Mouse (Mus musculus): ENCODE results near the gene Aven. TPM values are rescaled to one million over a fixed set of nuclear protein-coding genes. Genes with fewer than 3 reads are reported as not detected.
"Not testable (repeated sequence)": the region's sequence is repeated elsewhere in the genome, so short reads cannot be mapped to it uniquely, and the experiment has no call there.

Gene Aven
- total RNA-seq (2021): 10 to 100 TPM; 13.7 to 14.4 TPM
- long read RNA-seq, experiment 1, full-length matches to known transcripts: 16 of 16 reads
- long read RNA-seq, experiment 1, partial matches to known transcripts: 0 of 16 reads
- long read RNA-seq, experiment 1, other reads (novel, unspliced or antisense): 0 of 16 reads
- long read RNA-seq, experiment 2, full-length matches to known transcripts: 16 of 18 reads
- long read RNA-seq, experiment 2, partial matches to known transcripts: 2 of 18 reads
- long read RNA-seq, experiment 2, other reads (novel, unspliced or antisense): 0 of 18 reads

GRCm38 (mm10) chr2:112492856-112493538, at the start of gene Aven:
Gene Aven, plus strand, starts transcription at chr2:112492964.
- DNase-seq (ENCODE audit: low spot score in 2 of 2): peak; percentile 75 to 85

- DNase-seq (ENCODE audit: low spot score in 2 of 2): no peak
These were observed 49.3 kb upstream of the Aven start for GRCm38 (mm10) chr2:112443491-112443890.

- DNase-seq (ENCODE audit: low spot score in 2 of 2): no peak
These were observed 47.3 kb upstream of the Aven start for GRCm38 (mm10) chr2:112445511-112445910.

- not testable (repeated sequence) for DNase-seq (ENCODE audit: low spot score in 2 of 2)
These were observed 44.7 kb upstream of the Aven start for GRCm38 (mm10) chr2:112448046-112448445.

- no peak for DNase-seq (ENCODE audit: low spot score in 2 of 2)
These were observed 44.2 kb upstream of the Aven start for GRCm38 (mm10) chr2:112448510-112449059.

GRCm38 (mm10) chr2:112449597-112450296, 43.0 kb upstream of the Aven start:
- DNase-seq (ENCODE audit: low spot score in 2 of 2): no peak

GRCm38 (mm10) chr2:112452513-112452912, 40.3 kb upstream of the Aven start:
- DNase-seq (ENCODE audit: low spot score in 2 of 2): not testable (repeated sequence)

GRCm38 (mm10) chr2:112454125-112454861, 38.5 kb upstream of the Aven start:
- no peak for DNase-seq (ENCODE audit: low spot score in 2 of 2)

- peak; percentile 98 to 99 for DNase-seq (ENCODE audit: low spot score in 2 of 2)
These were observed 37.8 kb upstream of the Aven start, which contains the start of gene Emc7 for GRCm38 (mm10) chr2:112454862-112455564. Gene Emc7, plus strand, starts transcription at chr2:112454997.

- no peak for DNase-seq (ENCODE audit: low spot score in 2 of 2)
These were observed 32.2 kb upstream of the Aven start for GRCm38 (mm10) chr2:112460557-112460956.

GRCm38 (mm10) chr2:112469542-112469941, 23.2 kb upstream of the Aven start:
- DNase-seq (ENCODE audit: low spot score in 2 of 2): no peak

- DNase-seq (ENCODE audit: low spot score in 2 of 2): no peak
These were observed 21.8 kb upstream of the Aven start for GRCm38 (mm10) chr2:112470961-112471381.

GRCm38 (mm10) chr2:112472076-112472475, 20.7 kb upstream of the Aven start:
- DNase-seq (ENCODE audit: low spot score in 2 of 2): no peak

GRCm38 (mm10) chr2:112474997-112475724, 17.6 kb upstream of the Aven start:
- no peak for DNase-seq (ENCODE audit: low spot score in 2 of 2)

- no peak for DNase-seq (ENCODE audit: low spot score in 2 of 2)
These were observed 16.2 kb upstream of the Aven start for GRCm38 (mm10) chr2:112476554-112476953.

- no peak for DNase-seq (ENCODE audit: low spot score in 2 of 2)
These were observed 12.1 kb upstream of the Aven start, which contains the start of gene Chrm5 for GRCm38 (mm10) chr2:112480669-112481068. Gene Chrm5, minus strand, starts transcription at chr2:112480769.

GRCm38 (mm10) chr2:112481564-112481963, 11.2 kb upstream of the Aven start:
- DNase-seq (ENCODE audit: low spot score in 2 of 2): no peak

GRCm38 (mm10) chr2:112482533-112483333, 10.0 kb upstream of the Aven start:
- no peak for DNase-seq (ENCODE audit: low spot score in 2 of 2)

GRCm38 (mm10) chr2:112483334-112483651, 9.5 kb upstream of the Aven start:
- DNase-seq (ENCODE audit: low spot score in 2 of 2): no peak
